Mouse (Mus musculus): ENCODE data around the gene Slc16a2.

DNA sequence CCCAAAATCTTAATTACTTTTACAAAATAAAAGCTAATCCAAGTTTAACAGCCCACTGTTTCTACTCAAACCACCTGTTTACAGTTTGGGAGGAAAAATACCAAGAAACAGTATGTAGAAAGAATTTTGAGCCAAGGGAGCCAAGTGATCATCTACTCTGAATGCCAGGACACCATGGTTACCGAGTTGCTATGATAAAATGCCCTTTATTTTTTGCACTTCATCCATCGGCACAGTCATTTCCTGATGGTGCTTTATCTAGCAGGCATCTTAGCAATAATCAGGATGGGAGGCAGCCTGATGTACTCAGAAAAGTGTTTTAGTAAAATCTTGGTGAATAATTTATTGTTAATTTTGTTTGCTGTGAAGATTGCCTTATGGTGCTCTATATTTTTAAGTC lies 41.7 kb upstream of the Slc16a2 start:
- no peak for TF ChIP-seq CTCF (conservative IDR thresholded peaks at IDR 0.05; ENCODE audit: insufficient read depth, insufficient read length, low read depth, low read length)
- TF ChIP-seq POLR2A (IDR thresholded peaks at IDR 0.05; ENCODE audit: low read depth, low read length): no peak
